Mouse (Mus musculus): Measurements from ENCODE around the gene Tha1.

Tha1 gene

GRCm38 (mm10) chr11:117825333-117826101, 47.8 kb downstream of the Tha1 start, which contains the start of the genes Afmid and Tk1:
Gene Afmid (plus strand): TSS chr11:117825924.
Gene Tk1 (minus strand): TSS chr11:117826092.
- no peak for DNase-seq (ENCODE audit: low spot score)

DNA sequence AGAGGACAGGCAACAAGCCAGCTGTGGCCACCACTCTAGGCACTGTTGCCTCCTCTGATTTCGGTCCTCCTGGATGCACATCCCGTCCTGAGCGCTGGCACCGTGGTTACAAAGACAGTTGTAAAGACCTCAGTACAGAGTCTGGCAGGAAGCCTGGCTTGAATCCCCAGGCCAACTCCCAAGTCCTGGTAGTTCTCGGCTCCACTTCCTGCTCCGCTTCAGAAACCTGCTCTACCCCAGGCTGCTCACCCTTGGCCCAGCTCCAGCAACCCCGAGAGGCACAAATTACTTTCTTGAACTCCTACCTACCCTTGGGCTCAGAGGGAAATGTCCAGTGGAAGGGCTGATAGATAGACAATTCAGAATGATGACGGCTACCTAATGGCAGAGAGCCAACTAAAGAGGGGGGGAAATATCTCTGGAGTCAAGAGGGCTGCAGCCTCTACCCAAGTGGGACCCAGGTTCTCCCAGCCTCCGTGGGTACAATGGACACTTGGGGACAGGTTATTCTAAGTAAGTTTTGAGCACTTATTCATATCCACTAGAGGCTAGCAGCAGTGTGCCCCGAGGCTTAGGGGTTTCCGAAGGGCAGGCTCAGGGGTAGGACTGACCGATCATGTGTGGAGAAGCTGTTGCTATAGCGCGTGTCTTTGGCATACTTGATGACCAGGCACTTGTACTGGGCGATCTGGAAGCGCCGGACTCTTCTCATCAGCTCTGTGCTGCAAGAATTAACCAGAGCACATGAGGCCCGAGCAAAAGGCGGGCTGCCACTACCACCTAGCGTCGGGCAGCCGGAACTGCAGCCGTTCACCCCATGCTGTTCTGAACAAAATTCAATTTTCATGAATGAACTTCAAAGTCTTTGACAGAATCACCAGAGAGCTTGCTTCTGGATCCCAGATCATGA, 49.0 kb downstream of the Tha1 start:
- peak; percentile 73 for DNase-seq (ENCODE audit: low spot score)

GRCm38 (mm10) chr11:117823411-117823810, 49.9 kb downstream of the Tha1 start:
- no peak for DNase-seq (ENCODE audit: low spot score)

GRCm38 (mm10) chr11:117822728-117823241, 50.5 kb downstream of the Tha1 start:
- no peak for DNase-seq (ENCODE audit: low spot score)

DNA sequence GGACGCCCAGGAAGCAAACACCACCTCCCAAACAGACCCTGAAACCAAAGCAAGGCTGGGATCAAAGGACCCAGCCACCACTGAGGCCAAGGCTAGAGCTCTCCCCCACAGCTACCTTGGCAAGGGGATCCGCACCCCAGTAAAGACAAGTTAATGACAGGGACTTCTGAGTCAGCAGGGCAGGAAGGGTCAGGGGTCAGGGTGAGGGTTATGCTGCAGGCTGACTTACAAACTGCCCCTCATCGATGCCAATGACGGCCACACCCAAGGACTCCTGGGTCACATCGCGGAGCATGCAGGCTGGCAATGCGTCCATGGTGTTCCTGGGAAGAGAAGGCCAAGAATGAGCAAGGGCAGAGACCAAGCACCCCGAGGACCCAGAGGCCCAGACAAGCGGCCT, 51.4 kb downstream of the Tha1 start:
- no peak for DNase-seq (ENCODE audit: low spot score)

- no peak for DNase-seq (ENCODE audit: low spot score)
Observed at GRCm38 (mm10) chr11:117820173-117820572, 53.1 kb downstream of the Tha1 start.

DNA sequence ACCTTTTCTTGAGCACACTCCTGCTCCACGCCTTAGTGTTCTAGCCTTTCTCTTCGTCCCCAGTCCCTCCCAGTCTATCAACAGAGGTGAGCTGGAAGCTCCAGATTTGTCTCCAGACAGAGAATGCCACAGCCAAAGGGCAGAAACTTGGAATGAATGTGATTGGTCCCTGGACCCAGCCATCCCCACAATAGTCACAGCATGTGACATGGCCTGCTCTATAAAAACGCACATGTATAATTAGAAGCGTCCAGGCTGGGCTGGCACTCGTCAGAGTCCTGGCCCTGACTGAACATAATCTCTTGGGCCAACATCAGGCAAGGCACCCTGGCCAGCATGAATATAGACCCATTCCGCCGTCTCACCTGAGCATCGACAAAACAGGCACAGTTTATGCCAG, 54.2 kb downstream of the Tha1 start:
- no peak for DNase-seq (ENCODE audit: low spot score)
